Mouse (Mus musculus) hindbrain, embryonic 14.5 days (tissue): ENCODE results near the gene Zfp207. TPM values are rescaled to one million over a fixed set of nuclear protein-coding genes. Genes with fewer than 3 reads are reported as not detected.
"Not testable (repeated sequence)": the region's sequence is repeated elsewhere in the genome, so short reads cannot be mapped to it uniquely, and the experiment has no call there.

Experiments
- ATAC-seq: fragments of 200-750 bp; cut with Nextera tagmentation; 2 replicates; pipeline ENCODE4 v1.8.0; 2017; ENCODE audit warnings: moderate number of reproducible peaks, mild to moderate bottlenecking, moderate TSS enrichment, moderate library complexity; ENCODE audit not compliant: low FRiP score
- DNase-seq: peaks from one replicate; pipeline ENCODE4 v3.0.0-alpha.2; 2015; ENCODE audit warnings: low spot score
- H3K27ac ChIP-seq: fragments of 300-500 bp; sonication (generic); 2 replicates; pipeline ENCODE4 v1.5.1; 2014; ENCODE audit warnings: mild to moderate bottlenecking, moderate library complexity
- H3K27me3 ChIP-seq: fragments of 300-500 bp; sonication (generic); 2 replicates; pipeline ENCODE4 v1.6.1; 2014; ENCODE audit warnings: mild to moderate bottlenecking, low read length, mixed read lengths; ENCODE audit not compliant: control insufficient read depth, insufficient read depth
- H3K36me3 ChIP-seq: fragments of 300-500 bp; sonication (generic); replicated peaks from 2 replicates; pipeline ENCODE4 v1.6.1; 2014; ENCODE audit not compliant: control insufficient read depth, insufficient read depth
- H3K4me1 ChIP-seq: fragments of 300-500 bp; sonication (generic); replicated peaks from 2 replicates; pipeline ENCODE4 v1.6.1; 2014; ENCODE audit warnings: antibody characterized with exemption, low read length, mixed read lengths; ENCODE audit not compliant: control insufficient read depth, insufficient read depth
- H3K4me2 ChIP-seq: fragments of 300-500 bp; sonication (generic); replicated peaks from 2 replicates; pipeline ENCODE4 v1.6.1; 2014; ENCODE audit warnings: mild to moderate bottlenecking, moderate library complexity
- H3K4me3 ChIP-seq: fragments of 300-500 bp; sonication (generic); replicated peaks from 2 replicates; pipeline ENCODE4 v1.5.1; 2014; ENCODE audit warnings: mild to moderate bottlenecking, low read length
- H3K9ac ChIP-seq: fragments of 300-500 bp; sonication (generic); 2 replicates; pipeline ENCODE4 v1.6.1; 2014
- H3K9me3 ChIP-seq: fragments of 300-500 bp; sonication (generic); 2 replicates; pipeline ENCODE4 v1.6.1; 2016; ENCODE audit warnings: low read length; ENCODE audit not compliant: control insufficient read depth
- WGBS: fragments of 180-500 bp; shearing (Covaris S2); extraction: QIAGEN DNeasy Blood & Tissue Kit; methylation state at CpG from one replicate; pipeline ENCODE4 v1.1.7; 2014; 5-methylcytosine and 5-hydroxymethylcytosine counted together
- polyA plus RNA-seq: library from polyadenylated mRNA; unstranded; fragments of >200 nt; fragmentation: Nextera tagmentation; extraction: Ambion mirVana; gene quantifications from 2 replicates; pipeline ENCODE4 v1.2.1, GENCODE M21; 2014

The Zfp207 gene
- polyA plus RNA-seq, 1 experiment from 2014 or later, result 190 TPM

DNA sequence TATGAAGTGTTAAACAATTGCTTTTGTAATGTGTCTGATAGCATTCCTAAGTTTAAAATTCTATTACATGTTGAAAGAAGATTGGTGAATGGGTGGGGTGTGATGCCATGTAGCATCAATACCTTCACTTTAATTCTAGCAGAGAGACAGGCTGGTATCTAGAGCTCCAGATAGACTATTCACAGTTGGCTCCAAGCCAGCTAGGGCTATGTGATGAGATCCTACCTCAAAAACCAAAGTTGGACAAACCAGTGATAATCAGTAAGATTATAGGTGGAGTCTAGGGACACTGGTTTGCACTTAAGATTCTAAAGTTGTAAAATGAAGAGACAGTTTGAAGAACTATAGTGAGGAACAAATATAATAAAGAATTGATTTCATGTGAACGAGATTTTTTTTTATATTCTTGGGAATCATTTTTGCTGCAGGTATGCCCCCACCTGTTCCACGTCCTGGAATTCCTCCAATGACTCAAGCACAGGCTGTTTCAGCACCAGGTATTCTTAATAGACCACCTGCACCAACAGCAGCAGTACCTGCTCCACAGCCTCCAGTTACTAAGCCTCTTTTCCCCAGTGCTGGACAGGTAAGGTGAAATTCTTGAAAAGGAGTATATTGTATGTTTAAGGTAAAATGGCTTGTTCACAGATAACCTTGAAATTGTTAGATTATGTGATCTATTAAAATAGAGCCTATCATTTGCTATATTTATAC lies 8.5 kb downstream of the Zfp207 start:
- 93% methylated on average over 2 of the region's 2 CpGs for WGBS
- Histone ChIP-seq H3K36me3 (peaks cover 82% of the 10 kb centered on the region), H3K4me2 (no peak overlapping the region), H3K27ac (no peak overlapping the region), H3K4me1 (peaks cover 5% of the 10 kb centered on the region), H3K4me3 (no peak overlapping the region), H3K9me3 (no peaks in the 10 kb centered on the region), H3K27me3 (no peaks in the 10 kb centered on the region), H3K9ac (no peak overlapping the region)
- ATAC-seq (no peak), DNase-seq (no peak)

DNA sequence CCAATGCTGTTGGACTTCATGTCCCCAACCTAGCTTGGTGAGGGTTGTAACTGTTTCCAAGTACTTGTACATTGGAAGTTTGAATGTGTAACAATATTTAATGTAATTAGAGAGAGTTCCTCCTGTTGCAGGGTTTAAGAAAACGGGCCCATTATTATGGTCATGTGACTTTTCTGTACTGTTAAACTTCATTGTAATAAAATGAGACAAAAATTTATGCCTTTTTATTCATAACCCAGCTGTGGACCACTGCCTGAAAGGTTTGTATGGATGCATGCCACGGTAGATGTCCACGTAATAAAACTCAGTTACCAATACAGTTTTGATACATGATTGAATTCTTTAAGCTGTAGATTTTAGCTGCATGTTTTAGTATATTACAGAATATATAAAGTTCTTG lies 12.9 kb downstream of the Zfp207 start:
- Histone ChIP-seq H3K27ac (no peak overlapping the region), H3K4me3 (no peak overlapping the region), H3K27me3 (no peaks in the 10 kb centered on the region), H3K9me3 (no peaks in the 10 kb centered on the region), H3K4me2 (no peak overlapping the region), H3K9ac (no peak overlapping the region), H3K4me1 (no peaks in the 10 kb centered on the region), H3K36me3 (peaks cover 85% of the 10 kb centered on the region)
- no peak for DNase-seq
- no peak for ATAC-seq
- whole genome bisulfite sequencing, result 91% methylated on average over 3 of the region's 3 CpGs

DNA sequence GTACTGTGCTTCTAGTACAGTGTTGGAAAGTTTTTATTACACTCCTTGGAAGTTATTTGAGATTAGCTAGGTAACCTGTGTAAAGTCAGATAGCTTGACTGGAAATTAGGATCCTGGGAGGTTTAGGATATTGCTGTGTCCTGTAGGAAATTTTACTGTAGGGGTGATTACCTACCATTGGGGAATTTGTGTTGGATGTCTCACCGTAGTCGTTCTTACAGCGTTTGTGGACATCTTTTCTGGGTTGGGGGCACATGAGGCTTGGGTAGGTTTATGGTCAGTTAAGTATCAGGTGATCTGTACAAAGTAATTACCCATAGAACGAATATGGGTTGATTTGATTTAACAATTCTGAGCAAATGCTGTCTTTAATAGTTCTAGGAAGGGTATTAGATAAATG lies 13.5 kb downstream of the Zfp207 start:
- ATAC-seq (no peak), DNase-seq (no peak)
- Histone ChIP-seq H3K27me3 (no peaks in the 10 kb centered on the region), H3K4me3 (no peak overlapping the region), H3K4me2 (no peak overlapping the region), H3K9ac (no peak overlapping the region), H3K9me3 (no peaks in the 10 kb centered on the region), H3K4me1 (no peaks in the 10 kb centered on the region), H3K36me3 (peaks cover 84% of the 10 kb centered on the region), H3K27ac (no peak overlapping the region)
- 94% methylated on average over 4 of the region's 4 CpGs for WGBS

DNA sequence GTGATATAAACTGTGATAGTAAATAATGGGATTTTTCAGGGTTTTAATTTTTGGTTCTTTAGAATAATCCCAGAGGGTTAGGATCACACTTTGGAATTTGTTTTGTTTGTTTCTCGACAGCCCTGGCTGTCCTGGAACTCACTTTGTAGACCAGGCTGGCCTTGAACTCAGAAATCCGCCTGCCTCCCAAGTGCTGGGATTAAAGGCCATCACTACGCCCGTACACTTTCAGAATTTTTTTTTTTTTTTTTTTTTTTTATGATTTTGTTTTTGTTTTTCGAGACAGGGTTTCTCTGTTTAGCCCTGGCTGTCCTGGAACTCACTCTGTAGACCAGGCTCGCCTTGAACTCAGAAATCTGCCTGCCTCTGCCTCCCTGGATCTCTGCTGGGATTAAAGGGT lies 24.8 kb downstream of the Zfp207 start:
- not testable (repeated sequence) for H3K27ac ChIP-seq, H3K4me2 ChIP-seq, ATAC-seq, DNase-seq, H3K9ac ChIP-seq, H3K27me3 ChIP-seq, H3K9me3 ChIP-seq, H3K4me1 ChIP-seq, H3K4me3 ChIP-seq
- 98% methylated on average over 6 of the region's 6 CpGs for WGBS
- peaks cover 74% of the 10 kb centered on the region for H3K36me3 ChIP-seq

DNA sequence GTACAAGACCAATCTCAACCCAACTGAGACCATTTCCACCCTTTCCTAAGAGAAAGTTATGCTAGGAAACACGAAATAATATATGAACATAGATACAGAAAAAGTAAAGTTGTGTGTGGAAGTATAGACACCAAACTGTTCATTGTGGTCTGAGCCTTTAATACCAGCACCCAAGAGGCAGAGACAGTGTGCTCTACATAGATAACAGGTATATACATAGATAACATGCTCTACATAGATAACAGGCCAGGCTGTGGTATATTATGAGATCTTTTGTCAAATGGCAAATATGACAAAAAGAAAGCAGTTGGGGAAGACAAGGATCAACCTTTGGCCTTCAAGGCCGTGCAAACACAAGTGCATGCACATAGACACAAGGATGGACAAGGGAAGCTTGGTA lies 27.3 kb downstream of the Zfp207 start:
- ATAC-seq (no peak), DNase-seq (no peak)
- 94% methylated on average over 2 of the region's 2 CpGs for WGBS
- H3K4me1 ChIP-seq, result no peaks in the 10 kb centered on the region
- no peak overlapping the region for H3K4me2 ChIP-seq
- peaks cover 61% of the 10 kb centered on the region for H3K36me3 ChIP-seq
- no peak overlapping the region for H3K4me3 ChIP-seq
- H3K9me3 ChIP-seq, result no peaks in the 10 kb centered on the region
- H3K27ac ChIP-seq, result no peak overlapping the region
- H3K27me3 ChIP-seq, result no peaks in the 10 kb centered on the region
- H3K9ac ChIP-seq, result no peak overlapping the region

DNA sequence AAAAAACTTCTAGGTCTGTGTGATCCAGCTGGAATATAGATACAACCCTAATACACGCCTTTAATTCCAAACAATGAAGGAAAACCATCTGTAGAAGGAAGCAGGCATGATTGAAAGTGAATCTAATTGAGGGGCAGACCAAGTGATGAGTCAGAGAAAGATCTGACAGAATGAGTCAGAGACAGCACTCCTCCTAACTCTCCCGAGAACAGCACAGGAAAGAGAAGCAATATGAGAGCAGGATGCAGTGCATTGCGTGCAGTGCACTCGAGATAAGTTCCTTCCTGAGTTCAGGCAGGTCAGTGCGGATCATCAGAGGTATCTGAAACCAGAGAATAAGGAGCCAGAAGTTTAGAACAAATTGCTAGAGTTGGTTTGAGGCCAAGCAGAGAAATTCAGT lies 34.0 kb downstream of the Zfp207 start:
- DNase-seq, result no peak
- WGBS, result 90% methylated on average over 5 of the region's 5 CpGs
- Histone ChIP-seq H3K9ac (no peak overlapping the region), H3K9me3 (0 out of 2 replicates have a peak, but pooled peaks cover 4% of the 10 kb centered on the region), H3K4me3 (no peak overlapping the region), H3K36me3 (peaks cover 19% of the 10 kb centered on the region), H3K27ac (no peak overlapping the region), H3K4me2 (no peak overlapping the region), H3K4me1 (no peaks in the 10 kb centered on the region), H3K27me3 (no peaks in the 10 kb centered on the region)
- ATAC-seq, result no peak

DNA sequence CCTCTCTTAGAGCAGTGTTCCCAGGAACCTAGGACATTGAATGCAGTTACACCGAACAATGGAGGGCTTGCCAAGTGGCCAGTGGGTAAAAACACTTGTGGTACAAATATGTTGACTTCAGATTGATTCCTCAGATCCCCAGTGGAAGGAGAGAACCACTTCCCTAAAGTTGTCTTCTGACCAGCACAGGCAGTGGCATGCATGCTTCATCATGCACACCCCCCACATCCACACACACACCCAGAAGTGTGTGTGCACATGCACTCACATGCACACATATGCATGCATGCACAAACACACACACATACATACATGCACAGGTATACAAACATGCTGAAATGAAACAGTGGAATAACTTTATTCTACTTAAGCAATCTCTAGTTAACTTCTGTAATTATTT lies 36.7 kb downstream of the Zfp207 start:
- Histone ChIP-seq H3K4me2 (no peak overlapping the region), H3K27me3 (no peaks in the 10 kb centered on the region), H3K4me3 (no peak overlapping the region), H3K4me1 (no peaks in the 10 kb centered on the region), H3K9me3 (0 out of 2 replicates have a peak, but pooled peaks cover 4% of the 10 kb centered on the region), H3K27ac (no peak overlapping the region), H3K9ac (no peak overlapping the region), H3K36me3 (peaks cover 17% of the 10 kb centered on the region)
- WGBS, result 97% methylated on average over 1 of the region's 1 CpGs
- DNase-seq, result no peak
- no peak for ATAC-seq

DNA sequence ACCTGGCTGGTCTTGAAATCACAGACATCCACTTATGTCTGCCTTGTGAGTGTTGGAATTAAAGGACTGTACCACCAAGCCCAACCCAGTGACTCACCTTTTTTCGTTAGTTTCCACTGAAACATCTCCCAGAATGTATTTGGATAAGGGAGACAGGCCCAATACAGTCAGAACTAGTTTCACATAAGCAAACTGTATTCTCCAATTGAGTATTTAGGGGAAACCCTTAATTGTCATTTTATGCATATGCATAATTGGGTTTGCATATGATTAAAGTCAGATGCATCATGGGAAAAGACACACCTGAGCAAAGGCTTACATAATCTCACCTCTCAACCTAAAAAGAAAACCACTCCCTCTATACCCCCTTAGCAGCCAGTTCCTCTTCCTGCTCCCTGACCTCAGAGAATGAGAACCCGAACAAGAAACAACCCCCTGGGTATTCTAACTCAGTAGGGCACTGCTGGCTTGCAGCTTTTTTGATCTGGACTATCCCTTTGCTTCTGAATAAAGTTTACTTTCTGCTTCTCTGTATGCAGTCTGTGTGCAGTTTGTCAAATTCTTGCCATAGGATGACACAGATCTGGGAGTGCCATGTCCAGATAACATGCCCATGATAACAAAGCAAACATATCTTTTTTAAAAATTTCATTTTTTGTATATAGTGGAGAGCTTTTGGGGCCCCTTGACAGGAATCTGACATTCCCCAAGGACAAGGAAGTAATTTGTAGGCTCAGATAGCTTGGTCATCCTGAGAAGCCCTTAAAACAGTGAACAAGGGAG lies 37.3 kb downstream of the Zfp207 start:
- H3K27ac ChIP-seq, result no peak overlapping the region
- H3K4me1 ChIP-seq, result no peaks in the 10 kb centered on the region
- no peak overlapping the region for H3K9ac ChIP-seq
- no peak overlapping the region for H3K4me3 ChIP-seq
- 48% methylated on average over 2 of the region's 2 CpGs for WGBS
- H3K9me3 ChIP-seq, result 0 out of 2 replicates have a peak, but pooled peaks cover 4% of the 10 kb centered on the region
- H3K4me2 ChIP-seq, result no peak overlapping the region
- H3K27me3 ChIP-seq, result no peaks in the 10 kb centered on the region
- DNase-seq (no peak), ATAC-seq (no peak)
- H3K36me3 ChIP-seq, result peaks cover 10% of the 10 kb centered on the region

DNA sequence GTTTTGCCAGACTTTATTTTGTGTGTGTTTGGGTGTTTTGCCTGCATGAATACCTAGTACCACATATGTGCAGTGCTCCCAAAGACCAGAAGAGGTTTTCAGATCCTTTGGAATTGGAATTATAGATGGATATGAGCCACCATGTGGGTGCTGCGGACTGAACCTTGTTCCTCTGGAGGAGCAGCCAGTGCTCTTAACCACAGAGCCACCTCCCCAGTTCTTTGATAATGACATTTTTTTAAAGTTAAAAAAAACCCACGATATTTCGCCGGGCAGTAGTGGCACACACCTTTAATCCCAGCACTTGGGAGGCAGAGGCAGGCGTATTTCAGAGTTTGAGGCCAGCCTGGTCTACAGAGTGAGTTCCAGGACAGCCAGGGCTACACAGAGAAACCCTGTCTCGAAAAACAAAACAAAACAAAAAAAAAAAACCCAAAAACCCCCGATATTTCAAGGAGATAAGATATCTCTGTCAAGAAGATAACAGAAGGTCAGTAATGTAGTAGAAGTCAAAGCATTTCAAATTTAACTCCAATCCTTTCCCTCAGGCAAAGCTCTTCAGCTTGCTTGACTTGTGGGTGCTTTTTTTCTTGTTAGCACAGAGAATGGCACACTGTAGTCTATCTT lies 38.5 kb downstream of the Zfp207 start:
- no peaks in the 10 kb centered on the region for H3K4me1 ChIP-seq
- no peak overlapping the region for H3K4me2 ChIP-seq
- WGBS, result 90% methylated on average over 7 of the region's 7 CpGs

More for the DNA sequence above, 38.5 kb downstream of the Zfp207 start:
- ATAC-seq, result no peak
- Histone ChIP-seq H3K27me3 (no peaks in the 10 kb centered on the region), H3K27ac (no peak overlapping the region), H3K9ac (no peak overlapping the region), H3K4me3 (no peak overlapping the region), H3K9me3 (0 out of 2 replicates have a peak, but pooled peaks cover 4% of the 10 kb centered on the region), H3K36me3 (0 out of 2 replicates have a peak, but pooled peaks cover 4% of the 10 kb centered on the region)
- no peak for DNase-seq
